Mouse (Mus musculus): ENCODE measurements at regions not wholly inside any gene's neighbourhood (a gene's known extent, or its start where the extent isn't known, plus 50 kb on each side); places are given as distances from the start of the nearest gene placed in this dataset.

DNA sequence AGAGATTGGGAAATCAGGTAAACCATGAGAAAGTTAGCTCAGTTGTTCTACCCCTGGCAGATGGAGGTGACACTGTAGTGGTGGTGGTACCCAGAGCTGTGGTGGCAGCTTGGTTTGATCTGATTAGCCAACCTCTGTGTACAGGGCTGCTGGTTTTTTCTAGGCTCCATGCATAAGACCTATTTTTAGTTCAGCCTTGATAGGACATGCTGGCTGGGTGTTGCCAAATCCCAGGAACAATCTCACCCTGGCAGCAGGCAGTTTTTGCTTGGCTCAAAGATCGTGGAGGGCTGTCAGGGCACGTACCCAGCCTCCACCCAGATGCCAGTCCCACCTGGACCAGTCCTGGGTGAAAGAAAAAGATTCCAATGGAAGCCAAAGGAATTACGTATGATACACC is 178.7 kb upstream of the Fggy start:
- DNase-seq (ENCODE audit: extremely low spot score in 1 of 2, low spot score in 1 of 2), result no peak

GRCm38 (mm10) chr4:95383216-95383892 is 174.0 kb upstream of the Fggy start:
- DNase-seq (ENCODE audit: extremely low spot score in 1 of 2, low spot score in 1 of 2), result no peak

GRCm38 (mm10) chr4:95385552-95385951 is 171.8 kb upstream of the Fggy start:
- no peak for DNase-seq (ENCODE audit: extremely low spot score in 1 of 2, low spot score in 1 of 2)

GRCm38 (mm10) chr4:95386021-95386420 is 171.3 kb upstream of the Fggy start:
- DNase-seq (ENCODE audit: extremely low spot score in 1 of 2, low spot score in 1 of 2), result no peak

- no peak for DNase-seq (ENCODE audit: extremely low spot score in 1 of 2, low spot score in 1 of 2)
Observed at GRCm38 (mm10) chr4:95388556-95388955, 168.8 kb upstream of the Fggy start.

GRCm38 (mm10) chr4:95389647-95390046 is 167.7 kb upstream of the Fggy start:
- DNase-seq (ENCODE audit: extremely low spot score in 1 of 2, low spot score in 1 of 2), result no peak

- DNase-seq (ENCODE audit: extremely low spot score in 1 of 2, low spot score in 1 of 2), result no peak
Observed at GRCm38 (mm10) chr4:95390549-95390948, 166.8 kb upstream of the Fggy start.

- no peak for DNase-seq (ENCODE audit: extremely low spot score in 1 of 2, low spot score in 1 of 2)
Observed at GRCm38 (mm10) chr4:95395746-95396145, 161.6 kb upstream of the Fggy start.

- DNase-seq (ENCODE audit: extremely low spot score in 1 of 2, low spot score in 1 of 2), result no peak
Observed at GRCm38 (mm10) chr4:95398301-95398700, 159.0 kb upstream of the Fggy start.

DNA sequence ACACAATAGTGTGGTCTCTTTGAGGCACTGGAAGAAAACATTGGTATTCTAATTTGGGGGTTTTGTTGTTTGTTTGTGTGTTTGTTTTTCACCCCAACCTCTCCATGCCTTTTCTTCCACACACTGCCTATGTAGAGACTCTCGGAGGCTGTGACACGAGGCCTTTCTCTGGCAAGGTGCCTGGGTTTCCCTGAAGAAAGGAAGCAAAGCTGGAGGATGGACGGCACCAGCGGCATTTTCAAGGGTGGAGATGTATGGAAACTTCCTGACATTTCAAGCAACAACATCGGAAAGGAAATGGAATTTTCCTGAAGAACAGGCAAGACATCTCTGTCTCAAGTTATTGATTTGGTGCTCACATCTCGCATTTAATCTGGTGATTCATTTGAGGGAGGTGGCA is 155.0 kb upstream of the Fggy start:
- no peak for DNase-seq (ENCODE audit: extremely low spot score in 1 of 2, low spot score in 1 of 2)

- DNase-seq (ENCODE audit: extremely low spot score in 1 of 2, low spot score in 1 of 2), result no peak
Observed at GRCm38 (mm10) chr4:95417075-95417474, 140.2 kb upstream of the Fggy start.

- no peak for DNase-seq (ENCODE audit: extremely low spot score in 1 of 2, low spot score in 1 of 2)
Observed at GRCm38 (mm10) chr4:95426563-95426962, 130.7 kb upstream of the Fggy start.

GRCm38 (mm10) chr4:95434543-95434942 is 122.8 kb upstream of the Fggy start:
- no peak for DNase-seq (ENCODE audit: extremely low spot score in 1 of 2, low spot score in 1 of 2)

- no peak for DNase-seq (ENCODE audit: extremely low spot score in 1 of 2, low spot score in 1 of 2)
Observed at GRCm38 (mm10) chr4:95435080-95435479, 122.2 kb upstream of the Fggy start.

- DNase-seq (ENCODE audit: extremely low spot score in 1 of 2, low spot score in 1 of 2), result no peak
Observed at GRCm38 (mm10) chr4:95439834-95440233, 117.5 kb upstream of the Fggy start.

DNA sequence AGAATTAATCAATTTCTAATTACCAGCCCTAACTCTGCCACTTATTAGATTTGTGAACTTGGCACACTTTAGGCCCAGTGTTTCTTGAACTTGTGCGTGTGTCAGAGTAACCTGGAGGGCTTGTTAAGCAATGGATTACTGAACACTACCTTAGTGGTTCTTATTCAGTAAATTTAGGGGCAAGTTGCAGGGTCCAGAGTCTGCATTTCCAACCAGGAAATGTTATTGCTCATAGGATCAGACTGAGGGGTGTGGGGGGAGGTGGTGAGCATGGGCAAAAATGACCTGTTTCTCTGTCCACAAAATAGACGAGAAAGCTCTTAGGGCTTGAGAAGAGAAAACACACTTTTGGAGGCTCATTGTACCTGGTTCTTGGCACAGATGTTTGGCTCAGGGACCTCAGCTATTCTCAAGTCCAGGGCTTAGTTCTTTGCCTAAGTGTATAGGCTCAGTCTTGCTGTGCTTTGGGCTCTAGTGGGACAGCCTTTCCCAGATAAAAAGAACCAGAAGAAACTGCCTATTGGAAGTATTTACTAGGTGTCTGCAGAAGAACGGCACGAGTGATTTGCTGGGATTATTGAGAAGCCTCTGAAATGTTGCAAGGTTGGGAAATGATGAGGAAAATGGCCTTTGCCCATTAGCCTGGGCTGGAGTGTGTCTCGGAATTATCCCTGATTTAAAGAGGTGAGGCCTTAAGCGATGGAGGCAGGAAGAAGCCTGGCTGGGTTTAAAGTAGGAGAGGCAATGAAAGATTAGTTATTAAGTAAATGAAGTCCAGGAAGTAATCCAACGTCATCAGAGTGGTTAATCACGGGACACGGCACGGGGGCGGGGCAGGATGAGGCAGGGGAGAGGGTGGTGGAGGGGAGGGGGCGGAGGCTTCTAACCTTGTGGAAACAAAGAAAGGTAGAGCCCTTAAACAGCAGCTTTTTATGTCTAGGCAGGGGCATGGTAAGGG is 113.2 kb upstream of the Fggy start:
- no peak for DNase-seq (ENCODE audit: extremely low spot score in 1 of 2, low spot score in 1 of 2)

- no peak for DNase-seq (ENCODE audit: extremely low spot score in 1 of 2, low spot score in 1 of 2)
Observed at GRCm38 (mm10) chr4:95450286-95450685, 107.0 kb upstream of the Fggy start.

DNA sequence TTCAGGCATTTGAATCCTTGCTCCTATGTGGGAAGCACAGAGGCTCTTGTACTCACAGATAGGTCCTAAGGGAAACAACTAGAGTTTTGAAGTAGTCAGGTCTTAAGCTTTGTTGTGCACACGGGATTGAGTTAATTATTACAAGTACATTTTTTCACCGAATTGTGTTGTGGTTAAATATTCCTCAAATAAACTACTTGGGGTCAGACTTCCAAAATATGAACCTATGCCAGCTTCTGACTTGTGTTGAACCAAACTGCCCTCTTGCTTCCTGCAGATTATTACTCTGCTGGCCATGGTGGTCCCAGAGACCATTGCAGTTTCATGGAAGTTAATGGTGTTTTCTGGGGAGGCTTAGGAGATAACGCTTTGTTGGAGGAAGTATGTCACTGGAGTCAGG is 105.5 kb upstream of the Fggy start:
- DNase-seq (ENCODE audit: extremely low spot score in 1 of 2, low spot score in 1 of 2), result no peak

- DNase-seq (ENCODE audit: extremely low spot score in 1 of 2, low spot score in 1 of 2), result no peak
Observed at GRCm38 (mm10) chr4:95456318-95456717, 101.0 kb upstream of the Fggy start.

GRCm38 (mm10) chr4:95456943-95457342 is 100.4 kb upstream of the Fggy start:
- DNase-seq (ENCODE audit: extremely low spot score in 1 of 2, low spot score in 1 of 2), result no peak

- no peak for DNase-seq (ENCODE audit: extremely low spot score in 1 of 2, low spot score in 1 of 2)
Observed at GRCm38 (mm10) chr4:95462476-95462875, 94.8 kb upstream of the Fggy start.
